Mouse (Mus musculus): Measurements from ENCODE around the gene Nme6.

DNA sequence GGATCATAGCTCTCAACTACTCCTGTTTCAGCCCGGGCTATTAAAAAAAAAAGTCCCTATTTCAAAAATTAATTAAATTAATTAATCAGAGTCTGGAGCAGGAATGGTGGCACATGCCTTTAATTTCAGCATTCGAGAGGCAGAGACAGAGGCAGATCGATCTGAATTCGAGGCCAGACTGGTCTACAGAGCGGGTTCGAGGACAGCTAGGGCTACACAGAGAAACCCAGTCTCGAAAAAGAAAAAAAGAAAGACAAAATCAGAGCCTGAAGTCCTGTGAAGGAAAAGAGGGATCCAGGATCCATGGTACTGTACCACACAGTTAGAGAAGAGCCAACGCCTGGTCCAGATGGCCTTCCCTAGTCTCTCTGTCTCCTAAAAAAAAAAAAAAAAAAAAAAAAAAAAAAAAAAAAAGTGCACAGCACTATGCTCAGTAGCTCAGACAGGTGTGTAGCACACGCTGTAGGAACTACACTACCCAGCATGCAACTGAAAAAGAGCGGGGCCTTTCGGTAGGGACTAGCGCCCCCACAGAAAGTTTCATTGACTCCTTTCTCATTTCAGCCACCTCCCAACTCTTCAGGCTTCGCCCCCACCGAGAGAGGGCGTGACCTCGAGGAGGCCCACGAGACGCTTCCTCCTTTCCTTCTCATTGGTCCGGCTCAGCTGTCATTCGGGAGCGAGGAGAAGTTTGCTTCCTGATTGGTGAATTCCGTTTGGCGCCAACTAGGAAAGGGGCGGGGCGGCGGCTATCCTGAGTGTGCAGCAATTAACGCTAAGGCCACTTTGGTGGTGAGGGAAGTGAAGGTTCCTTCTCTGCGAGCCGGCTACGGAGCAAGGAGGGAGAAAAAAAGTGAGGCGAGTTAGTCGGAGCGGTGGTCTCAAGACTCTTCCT is 42.5 kb downstream of the Nme6 start, which contains the start of gene Cdc25a:
- TF ChIP-seq MAFK (IDR thresholded peaks at IDR 0.05; ENCODE audit: insufficient read depth, low read depth, low read length): peak; percentile 40; the same call in 1 of the 2 replicates
- TF ChIP-seq HCFC1 (IDR thresholded peaks at IDR 0.05; ENCODE audit: borderline replicate concordance, insufficient read depth, low read length): peak; percentile 96
- no peak; the same call in 1 of the 2 replicates for TF ChIP-seq CHD2 (IDR thresholded peaks at IDR 0.05; ENCODE audit: low read depth, low read length)

Data from ES-E14 (cell line).